Mouse (Mus musculus) bone marrow macrophage, adult 2 months (primary cell): ENCODE data around the gene Fam217a. TPM values are rescaled to one million over a fixed set of nuclear protein-coding genes. Genes with fewer than 3 reads are reported as not detected.
A peak's percentile ranks its signal among the peaks of the same experiment; 100 is the strongest.
"Not testable (repeated sequence)": the region's sequence is repeated elsewhere in the genome, so short reads cannot be mapped to it uniquely, and the experiment has no call there.

Experiments
- H3K27ac ChIP-seq: 2 replicates; pipeline ENCODE4 v1.5.1; 2012; ENCODE audit warnings: low read depth, low read length; ENCODE audit not compliant: insufficient read depth
- H3K4me1 ChIP-seq: 2 replicates; pipeline ENCODE4 v1.6.1; 2012; ENCODE audit warnings: low read length; ENCODE audit not compliant: control insufficient read depth, insufficient read depth
- H3K4me3 ChIP-seq: 2 replicates; pipeline ENCODE4 v1.5.1; 2012; ENCODE audit warnings: mild to moderate bottlenecking, low read length, moderate library complexity; ENCODE audit not compliant: insufficient read depth
- CTCF ChIP-seq: IDR thresholded peaks from 2 replicates; pipeline ENCODE4 v1.5.1; 2012; ENCODE audit warnings: low read depth, mild to moderate bottlenecking, low read length, moderate library complexity
- POLR2A ChIP-seq: IDR thresholded peaks from 2 replicates; pipeline ENCODE4 v1.6.1; 2012; ENCODE audit warnings: mild to moderate bottlenecking, low read depth, low read length, borderline replicate concordance
- polyA plus RNA-seq: library from polyadenylated mRNA; stranded (reverse); fragments of >200 nt; gene quantifications from 2 replicates; pipeline ENCODE4 v1.2.4, GENCODE M21; 2012; ENCODE audit not compliant: missing spikeins, insufficient read depth, insufficient read length

The Fam217a gene
- polyA plus RNA-seq, 1 experiment, result not detected

DNA sequence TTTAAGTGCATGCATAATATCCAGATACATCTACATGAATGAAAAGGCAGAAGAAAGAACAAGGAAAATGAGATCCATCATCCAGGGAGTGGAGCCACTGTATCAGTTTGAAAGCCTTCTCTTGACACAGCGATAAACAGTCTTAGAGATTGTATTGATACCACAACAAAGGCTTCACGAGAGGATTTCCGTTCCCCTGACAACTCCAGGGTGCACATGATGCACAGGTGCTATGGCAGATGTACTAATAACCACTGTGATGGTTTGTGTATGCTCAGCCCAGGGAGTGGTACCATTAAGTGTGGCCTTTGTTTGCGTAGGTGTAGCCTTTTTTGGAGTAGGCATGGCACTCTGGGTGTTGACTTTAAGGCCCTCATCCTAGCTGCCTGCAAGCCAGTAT is 32.8 kb upstream of the Fam217a start:
- H3K27ac ChIP-seq, result no peak overlapping the region
- no peak overlapping the region for H3K4me3 ChIP-seq
- no peak for TF ChIP-seq CTCF
- no peak for TF ChIP-seq POLR2A
- no peaks in the 10 kb centered on the region for H3K4me1 ChIP-seq

DNA sequence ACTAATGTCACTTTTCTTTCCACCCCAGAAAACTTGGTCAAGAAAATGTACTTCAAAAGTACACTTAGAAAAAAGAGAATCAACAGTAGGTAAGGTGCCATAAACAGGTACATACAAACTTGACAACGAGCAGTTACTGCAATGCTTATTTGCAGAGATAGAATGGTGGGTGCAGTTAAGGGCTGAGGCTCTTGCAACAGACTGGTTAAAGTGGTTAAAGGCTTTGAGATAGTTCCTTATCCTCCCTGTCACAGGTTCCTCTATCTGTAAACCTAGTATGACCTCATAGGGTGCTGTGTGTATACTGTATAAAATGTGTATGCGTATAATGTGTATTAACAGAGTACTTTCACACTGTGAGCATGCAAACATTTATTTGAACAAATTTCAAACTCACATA is 27.3 kb upstream of the Fam217a start:
- H3K4me3 ChIP-seq, H3K4me1 ChIP-seq, H3K27ac ChIP-seq: not testable (repeated sequence)

DNA sequence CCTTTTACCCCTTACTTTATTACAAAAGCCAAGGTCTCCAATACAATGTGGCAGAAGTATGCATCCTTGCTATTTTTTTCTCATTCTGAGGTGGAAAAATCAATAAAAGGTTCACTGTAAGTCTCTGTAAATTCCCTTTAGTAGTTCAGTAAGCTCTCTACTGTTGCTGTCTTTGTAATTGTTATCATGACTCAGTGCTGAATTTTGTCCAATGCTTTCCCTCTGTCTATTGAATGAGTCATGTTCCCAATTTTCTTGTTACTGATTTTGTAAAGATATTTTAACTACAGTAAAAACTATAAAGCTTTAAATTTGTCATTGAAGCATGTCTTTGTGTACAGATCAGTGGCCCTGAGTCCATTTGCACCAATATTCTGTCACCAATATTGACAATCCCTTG is 18.3 kb upstream of the Fam217a start:
- TF ChIP-seq POLR2A (no peak), CTCF (no peak)
- no peak overlapping the region for H3K27ac ChIP-seq
- no peak overlapping the region for H3K4me3 ChIP-seq
- no peaks in the 10 kb centered on the region for H3K4me1 ChIP-seq

DNA sequence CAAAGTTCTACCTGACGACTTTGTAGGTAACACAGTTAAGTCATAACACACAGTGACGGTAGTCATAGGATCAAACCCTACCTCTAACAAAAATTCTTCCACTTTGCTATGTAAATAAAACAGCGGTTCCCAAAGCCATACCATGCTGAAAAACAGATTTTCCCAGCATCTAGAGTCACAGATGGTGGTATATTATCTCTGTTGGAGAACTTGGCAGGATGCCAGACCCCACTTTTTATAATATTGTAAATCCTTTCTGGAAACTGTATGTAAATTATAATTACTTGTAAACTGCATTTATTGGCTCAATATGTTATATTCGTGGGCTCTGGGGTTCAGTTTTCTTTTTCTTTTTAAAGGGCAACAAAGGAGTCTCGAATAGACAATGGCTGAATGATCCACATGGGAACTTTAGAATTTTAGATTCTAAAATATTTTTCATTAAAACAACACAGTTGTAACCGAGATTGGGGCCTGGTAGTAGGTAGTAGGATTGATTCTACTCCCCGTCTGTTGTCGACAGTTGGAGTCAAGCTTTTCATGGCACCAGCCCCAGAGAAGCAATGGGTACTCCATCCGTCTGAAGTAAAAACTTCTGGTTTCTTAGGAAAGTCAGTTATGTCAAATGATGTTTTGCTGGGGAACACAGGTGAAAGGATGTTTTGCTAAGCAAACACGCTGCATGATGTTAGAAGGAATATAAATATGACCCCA is 11.0 kb upstream of the Fam217a start:
- TF ChIP-seq POLR2A (no peak), CTCF (no peak)
- no peak overlapping the region for H3K4me3 ChIP-seq
- no peaks in the 10 kb centered on the region for H3K4me1 ChIP-seq
- H3K27ac ChIP-seq, result no peak overlapping the region

DNA sequence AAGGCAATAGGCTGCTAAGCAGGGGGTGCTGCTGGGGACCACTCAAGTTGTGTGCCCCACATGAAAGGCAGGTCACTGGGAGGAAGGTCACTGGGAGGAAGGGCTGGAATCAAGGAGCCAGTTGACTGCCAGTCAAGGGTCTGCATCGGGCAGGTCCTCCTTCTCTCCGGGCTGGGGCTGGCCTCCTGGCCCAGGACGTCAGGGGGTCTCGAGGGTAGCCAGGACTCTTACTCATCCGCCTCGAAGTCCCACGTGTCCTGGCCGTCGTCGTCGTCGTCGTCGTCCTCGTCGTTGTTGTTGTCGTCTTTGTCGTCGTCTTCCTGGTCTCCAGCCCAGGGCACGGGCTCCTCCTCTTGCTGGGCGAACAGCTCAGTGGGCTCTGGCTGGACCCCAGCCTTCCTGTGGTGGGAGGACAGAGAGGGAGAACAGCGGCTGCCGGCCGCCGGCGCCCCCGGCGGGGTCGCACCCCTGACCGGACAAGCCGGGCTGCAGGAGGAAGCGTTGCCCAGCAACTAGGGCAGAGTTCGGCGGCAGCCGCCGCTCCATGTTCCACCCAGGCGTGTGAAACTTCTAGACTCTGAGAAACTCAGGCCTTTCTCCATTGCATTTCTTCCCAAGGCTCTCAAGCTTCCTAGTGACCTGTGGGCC is 7.5 kb downstream of the Fam217a start:
- no peak for TF ChIP-seq CTCF
- TF ChIP-seq POLR2A, result no peak
- Histone ChIP-seq H3K4me1 (no peaks in the 10 kb centered on the region), H3K27ac (no peak overlapping the region), H3K4me3 (peak overlapping the region; percentile 22)

- Histone ChIP-seq H3K4me1 (no peaks in the 10 kb centered on the region), H3K4me3 (no peak overlapping the region), H3K27ac (no peak overlapping the region)
- TF ChIP-seq POLR2A (no peak), CTCF (no peak)
These were observed 9.5 kb downstream of the Fam217a start for GRCm38 (mm10) chr13:34914614-34915013.

GRCm38 (mm10) chr13:34892871-34893270 is 31.2 kb downstream of the Fam217a start:
- TF ChIP-seq CTCF (no peak), POLR2A (no peak)
- H3K27ac ChIP-seq, result no peak overlapping the region
- H3K4me1 ChIP-seq, result no peaks in the 10 kb centered on the region
- no peak overlapping the region for H3K4me3 ChIP-seq

- Histone ChIP-seq H3K27ac (no peak overlapping the region), H3K4me3 (peak overlapping the region; percentile 86), H3K4me1 (peaks cover 12% of the 10 kb centered on the region)
- no peak for TF ChIP-seq POLR2A
- no peak for TF ChIP-seq CTCF
These were observed 47.6 kb downstream of the Fam217a start for GRCm38 (mm10) chr13:34876481-34876880.

DNA sequence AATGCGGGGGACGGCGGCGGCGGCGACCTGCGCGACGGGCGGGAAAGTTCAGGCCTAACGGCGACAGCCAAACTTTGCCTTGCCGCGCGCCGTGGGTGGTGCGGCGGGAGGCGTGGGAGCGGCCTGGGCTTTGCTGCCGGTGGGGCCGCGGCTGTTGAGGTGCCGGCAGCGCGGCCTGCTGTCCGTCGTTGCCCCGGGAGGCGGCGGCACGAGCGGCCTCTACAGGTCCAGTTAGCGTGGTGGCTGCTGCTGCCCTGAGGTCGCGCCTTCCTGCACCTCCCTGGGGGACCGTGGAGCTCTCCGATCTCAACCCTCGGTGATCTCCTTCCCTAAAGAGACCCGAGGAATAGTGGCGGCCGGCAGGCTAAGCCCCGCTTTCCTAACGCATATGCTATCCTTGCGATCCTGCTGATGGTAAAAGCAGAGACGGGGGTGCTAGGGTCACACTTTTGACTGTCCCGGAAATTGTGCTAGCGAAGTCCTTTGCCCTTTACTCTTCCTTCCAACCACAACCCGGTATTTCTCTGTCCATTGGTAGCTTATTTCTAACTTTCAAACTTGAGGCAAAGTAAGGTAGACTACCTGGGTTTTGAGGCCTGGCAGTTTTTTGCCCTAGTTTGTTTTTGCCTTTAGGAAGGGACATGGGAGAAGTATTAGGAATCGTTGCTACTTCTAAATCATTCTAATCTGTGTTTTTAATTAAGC is 48.2 kb downstream of the Fam217a start:
- peak overlapping the region; percentile 93 for H3K27ac ChIP-seq
- TF ChIP-seq CTCF, result no peak
- TF ChIP-seq POLR2A, result no peak
- peak overlapping the region; percentile 86 for H3K4me3 ChIP-seq
- H3K4me1 ChIP-seq, result peaks cover 12% of the 10 kb centered on the region

GRCm38 (mm10) chr13:34875166-34875710 is 48.9 kb downstream of the Fam217a start, which contains the start of gene Prpf4b:
Prpf4b (plus strand) TSS chr13:34875302.
- Histone ChIP-seq H3K4me3 (peak within 1 kb of the TSS; percentile 86), H3K4me1 (peaks cover 12% of the 10 kb centered on the region), H3K27ac (peak within 1 kb of the TSS; percentile 93)
- TF ChIP-seq CTCF, result no peak
- TF ChIP-seq POLR2A, result no peak

- Histone ChIP-seq H3K27ac (peak overlapping the region; percentile 93), H3K4me3 (peak overlapping the region; percentile 86), H3K4me1 (peaks cover 12% of the 10 kb centered on the region)
These were observed 49.4 kb downstream of the Fam217a start for GRCm38 (mm10) chr13:34874736-34875135.
